Mouse (Mus musculus) retina, postnatal 7 days (tissue): ENCODE results near the gene Tbc1d10c.
A peak's percentile ranks its signal among the peaks of the same experiment; 100 is the strongest.

ENCODE experiments used
- DNase-seq: peaks from one replicate; pipeline ENCODE4 v3.0.0-alpha.2; 2012; ENCODE audit warnings: low read depth, low spot score

Tbc1d10c gene

GRCm38 (mm10) chr19:4190831-4191334, at the start of gene Tbc1d10c:
Gene Tbc1d10c (minus strand): TSS chr19:4191284.
- DNase-seq: no peak

GRCm38 (mm10) chr19:4240247-4240668, 49.2 kb upstream of the Tbc1d10c start:
- DNase-seq: no peak

GRCm38 (mm10) chr19:4234548-4234947, 43.5 kb upstream of the Tbc1d10c start:
- no peak for DNase-seq

- DNase-seq: no peak
Measured at GRCm38 (mm10) chr19:4232651-4233050, 41.6 kb upstream of the Tbc1d10c start.

GRCm38 (mm10) chr19:4232186-4232572, 41.1 kb upstream of the Tbc1d10c start:
- DNase-seq: no peak

GRCm38 (mm10) chr19:4231253-4232185, 40.4 kb upstream of the Tbc1d10c start, which contains the start of gene Pold4:
Gene Pold4 (plus strand): TSS chr19:4231899.
- peak; percentile 73 for DNase-seq

GRCm38 (mm10) chr19:4230415-4230814, 39.3 kb upstream of the Tbc1d10c start:
- DNase-seq: no peak

GRCm38 (mm10) chr19:4229451-4230076, 38.5 kb upstream of the Tbc1d10c start:
- DNase-seq: no peak

GRCm38 (mm10) chr19:4228891-4229290, 37.8 kb upstream of the Tbc1d10c start:
- DNase-seq: no peak

- peak; percentile 79 for DNase-seq
Measured at GRCm38 (mm10) chr19:4227894-4228678, 37.0 kb upstream of the Tbc1d10c start.

- no peak for DNase-seq
Measured at GRCm38 (mm10) chr19:4227446-4227845, 36.4 kb upstream of the Tbc1d10c start.

- DNase-seq: no peak
Measured at GRCm38 (mm10) chr19:4226779-4227178, 35.7 kb upstream of the Tbc1d10c start.

GRCm38 (mm10) chr19:4222165-4222564, 31.1 kb upstream of the Tbc1d10c start:
- no peak for DNase-seq

GRCm38 (mm10) chr19:4220957-4221743, 30.1 kb upstream of the Tbc1d10c start:
- DNase-seq: no peak

GRCm38 (mm10) chr19:4220416-4220815, 29.3 kb upstream of the Tbc1d10c start:
- DNase-seq: no peak

- no peak for DNase-seq
Measured at GRCm38 (mm10) chr19:4219943-4220342, 28.9 kb upstream of the Tbc1d10c start.

GRCm38 (mm10) chr19:4218784-4219183, 27.7 kb upstream of the Tbc1d10c start:
- no peak for DNase-seq

- no peak for DNase-seq
Measured at GRCm38 (mm10) chr19:4218293-4218692, 27.2 kb upstream of the Tbc1d10c start.

- DNase-seq: no peak
Measured at GRCm38 (mm10) chr19:4217855-4218254, 26.8 kb upstream of the Tbc1d10c start.

- DNase-seq: no peak
Measured at GRCm38 (mm10) chr19:4217140-4217539, 26.1 kb upstream of the Tbc1d10c start.
